Mouse (Mus musculus) thymus, adult 2 months (tissue): ENCODE data around the gene Krtap13-1.

Experiments
- CTCF ChIP-seq: fragments of 200-500 bp; IDR thresholded peaks from 2 replicates; pipeline ENCODE4 v1.5.1; 2012; ENCODE audit warnings: mild to moderate bottlenecking, control low read depth, low read length, moderate library complexity, borderline replicate concordance; ENCODE audit not compliant: control insufficient read depth, poor library complexity, insufficient read depth; ENCODE audit errors: extremely low read depth
- POLR2A ChIP-seq: fragments of 200-500 bp; IDR thresholded peaks from 2 replicates; pipeline ENCODE4 v1.6.1; 2012; ENCODE audit warnings: mild to moderate bottlenecking, low read length, control low read depth, moderate library complexity; ENCODE audit not compliant: control insufficient read depth, poor library complexity, insufficient read depth; ENCODE audit errors: extremely low read depth

GRCm38 (mm10) chr16:88774106-88774505 is 45.4 kb downstream of the Krtap13-1 start, which contains the start of gene 2310057N15Rik:
- no peak for TF ChIP-seq POLR2A
- TF ChIP-seq CTCF = no peak
